Mouse (Mus musculus) heart, adult 2 months (tissue): ENCODE data around the gene Msl1.

Source experiments
- CTCF ChIP-seq: fragments of 200-600 bp; IDR thresholded peaks from 2 replicates; pipeline ENCODE4 v1.8.1; 2022; ENCODE audit warnings: antibody characterized with exemption, mild to moderate bottlenecking, moderate library complexity
- EP300 ChIP-seq: fragments of 200-500 bp; IDR thresholded peaks from 2 replicates; pipeline ENCODE4 v1.6.1; 2011; ENCODE audit warnings: low read depth, low read length, control low read depth; ENCODE audit not compliant: insufficient read depth
- POLR2A ChIP-seq: fragments of 200-500 bp; IDR thresholded peaks from 2 replicates; pipeline ENCODE4 v1.6.1; 2011; ENCODE audit warnings: mild to moderate bottlenecking, low read depth, low read length, control low read depth; ENCODE audit not compliant: insufficient read depth

GRCm38 (mm10) chr11:98789824-98790223 is 5.5 kb upstream of the Msl1 start:
- TF ChIP-seq POLR2A: no peak
- no peak for TF ChIP-seq EP300
- TF ChIP-seq CTCF: no peak
